Mouse (Mus musculus): ENCODE results near the gene Lrrc20.
A peak's percentile ranks its signal among the peaks of the same experiment; 100 is the strongest.

Lrrc20 gene

DNA sequence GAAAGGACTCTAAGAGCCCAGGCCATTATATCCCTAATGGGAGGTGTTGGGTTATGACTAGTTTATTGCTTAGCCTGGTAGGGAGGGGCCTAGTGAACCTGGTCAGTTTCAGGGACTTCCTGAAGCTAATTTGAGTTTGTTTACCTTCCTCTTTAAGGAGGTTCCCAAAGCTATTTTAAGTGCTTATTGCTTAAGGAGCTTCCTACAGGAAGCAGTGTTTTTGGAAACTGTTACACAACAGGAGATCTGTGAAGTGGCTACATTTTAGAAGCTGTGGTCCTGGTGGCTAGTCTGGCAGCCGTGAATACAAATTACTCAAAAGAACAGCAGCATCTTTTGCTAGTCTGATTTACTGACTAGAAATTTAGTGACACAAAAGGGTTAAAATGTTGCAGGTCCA, 1.3 kb upstream of the Lrrc20 start:
- DNase-seq (ENCODE audit: low read depth), result no peak

DNA sequence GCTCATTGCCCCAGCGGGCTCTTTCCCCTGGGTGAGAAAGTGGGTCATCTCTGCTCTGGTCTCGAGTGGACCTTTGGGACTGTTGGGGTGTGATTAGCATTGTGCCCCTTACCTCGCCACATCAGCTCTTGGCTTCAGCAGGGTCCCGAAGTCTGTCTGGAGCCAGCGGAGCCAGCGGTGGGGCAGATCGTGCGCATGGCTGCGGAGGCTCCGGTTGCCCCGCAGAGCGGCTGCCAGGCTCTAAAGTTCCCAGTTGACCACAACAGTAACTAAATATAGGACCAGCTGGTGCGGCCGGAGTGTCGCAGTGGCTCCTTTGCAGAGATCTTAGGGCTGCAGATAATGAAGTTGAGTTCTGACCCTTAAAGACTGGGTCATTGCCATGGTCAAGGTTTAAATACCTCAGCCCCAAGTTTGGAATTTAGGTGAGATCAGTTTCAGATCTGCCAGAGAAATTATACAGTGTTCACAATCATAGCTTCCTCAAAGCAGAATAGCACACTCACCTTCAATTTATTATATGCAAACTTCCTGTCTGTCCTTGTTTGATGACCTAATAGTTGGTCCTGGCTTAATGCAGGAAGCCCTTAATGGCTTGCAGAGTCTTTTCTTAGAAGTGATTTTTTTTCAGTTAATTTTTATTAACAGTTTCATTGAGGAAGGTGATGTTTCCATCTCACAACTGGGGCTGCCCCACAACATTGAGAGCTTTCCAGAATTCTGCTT, 1.0 kb downstream of the Lrrc20 start:
- DNase-seq (ENCODE audit: low read depth), result no peak

GRCm38 (mm10) chr10:61479461-61479860, 3.9 kb downstream of the Lrrc20 start:
- no peak for DNase-seq (ENCODE audit: low read depth)

DNA sequence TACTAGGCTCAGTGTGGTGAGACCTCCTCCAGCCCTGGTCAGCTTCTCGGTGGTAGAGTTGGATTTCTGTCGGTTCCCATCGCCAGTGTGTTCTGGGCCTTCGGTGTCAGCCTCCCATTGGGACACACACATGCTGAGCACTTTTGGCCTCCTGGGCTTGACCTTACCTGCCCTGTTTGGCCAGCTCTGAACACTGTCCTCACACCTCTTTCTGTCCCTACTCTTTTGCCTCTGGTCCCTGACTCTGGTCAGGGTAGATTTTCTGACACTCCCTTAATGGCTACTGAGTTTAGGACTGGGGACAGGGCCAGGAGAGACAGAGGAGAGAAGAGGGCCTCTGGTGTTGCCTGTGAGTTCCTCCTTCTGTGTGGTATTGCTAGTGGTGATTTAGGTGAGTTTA, 4.3 kb downstream of the Lrrc20 start:
- DNase-seq (ENCODE audit: low read depth), result no peak

DNA sequence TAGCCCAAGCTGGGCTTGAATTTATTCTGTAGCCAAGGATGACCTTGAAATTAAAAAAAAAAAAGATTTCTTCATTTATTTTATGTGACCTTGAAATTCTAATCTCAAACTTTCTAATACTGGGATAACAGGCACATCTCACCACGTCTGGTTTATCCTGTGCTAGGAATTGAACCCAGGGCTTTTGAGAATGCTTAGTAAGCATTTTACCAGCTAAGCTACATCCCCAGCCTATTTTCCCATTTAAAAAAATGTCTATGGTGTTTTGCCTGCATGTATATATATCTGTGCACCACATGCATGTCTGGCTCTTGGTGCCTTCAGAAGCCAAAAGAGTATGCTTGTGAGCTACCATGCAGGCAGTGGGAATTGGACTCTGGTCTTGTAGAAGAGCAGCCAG, 4.9 kb downstream of the Lrrc20 start:
- DNase-seq (ENCODE audit: low read depth), result no peak

DNA sequence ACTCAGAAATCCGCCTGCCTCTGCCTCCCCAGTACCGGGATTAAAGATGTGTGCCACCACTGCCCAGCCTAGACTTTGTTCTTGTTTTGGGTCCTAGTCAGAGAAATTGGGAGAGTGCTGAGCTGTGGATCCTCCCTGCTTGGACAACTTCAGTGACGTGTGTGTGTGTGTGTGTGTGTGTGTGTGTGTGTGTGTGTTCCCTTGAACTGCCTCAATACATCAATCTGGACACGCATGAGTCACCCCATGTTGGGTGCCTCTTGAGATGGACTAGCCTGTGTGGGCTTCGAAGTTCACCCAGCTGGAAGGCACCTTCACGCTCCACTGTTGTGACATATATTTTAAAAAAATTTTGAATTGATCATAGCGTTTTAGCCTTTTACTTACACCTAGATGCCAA, 7.2 kb downstream of the Lrrc20 start:
- no peak for DNase-seq (ENCODE audit: low read depth)

GRCm38 (mm10) chr10:61484801-61485200, 9.2 kb downstream of the Lrrc20 start:
- no peak for DNase-seq (ENCODE audit: low read depth)

DNA sequence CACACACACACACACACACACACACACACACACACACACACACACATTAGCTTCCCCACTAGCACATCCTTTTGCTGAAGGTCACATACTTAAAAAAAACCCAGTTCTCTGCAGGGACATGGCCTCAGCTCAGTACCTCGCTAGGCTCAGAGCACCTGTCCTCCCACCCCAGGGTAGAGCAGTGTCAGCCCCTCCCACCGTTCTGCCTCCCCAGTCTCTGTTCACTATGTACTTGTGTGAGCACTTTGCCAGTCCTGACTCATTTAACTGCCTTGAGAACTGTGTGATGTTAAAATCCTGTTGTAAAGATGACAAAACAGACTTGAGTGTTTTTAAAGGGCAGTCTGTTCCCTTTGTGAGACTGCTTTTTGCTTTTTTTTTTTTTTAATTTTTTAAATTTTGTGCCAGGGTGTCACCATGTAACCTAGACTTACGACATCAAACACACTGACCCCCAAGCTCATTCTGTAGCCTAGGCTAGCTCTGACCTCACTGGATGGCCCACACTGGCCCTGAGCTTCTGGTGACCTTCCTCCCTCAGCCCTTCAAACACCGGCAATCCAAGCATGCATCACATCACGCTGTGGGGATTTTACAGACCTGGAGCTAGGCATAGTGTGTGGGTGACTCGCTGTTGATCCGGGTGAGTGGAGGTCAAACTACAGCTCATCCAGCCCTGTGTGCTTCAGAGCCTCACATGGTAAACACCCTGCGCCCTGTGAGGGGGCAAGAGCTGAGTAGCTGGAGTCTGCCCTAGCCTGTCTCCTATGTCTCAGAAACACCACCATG, 11.1 kb downstream of the Lrrc20 start:
- no peak for DNase-seq (ENCODE audit: low read depth)

DNA sequence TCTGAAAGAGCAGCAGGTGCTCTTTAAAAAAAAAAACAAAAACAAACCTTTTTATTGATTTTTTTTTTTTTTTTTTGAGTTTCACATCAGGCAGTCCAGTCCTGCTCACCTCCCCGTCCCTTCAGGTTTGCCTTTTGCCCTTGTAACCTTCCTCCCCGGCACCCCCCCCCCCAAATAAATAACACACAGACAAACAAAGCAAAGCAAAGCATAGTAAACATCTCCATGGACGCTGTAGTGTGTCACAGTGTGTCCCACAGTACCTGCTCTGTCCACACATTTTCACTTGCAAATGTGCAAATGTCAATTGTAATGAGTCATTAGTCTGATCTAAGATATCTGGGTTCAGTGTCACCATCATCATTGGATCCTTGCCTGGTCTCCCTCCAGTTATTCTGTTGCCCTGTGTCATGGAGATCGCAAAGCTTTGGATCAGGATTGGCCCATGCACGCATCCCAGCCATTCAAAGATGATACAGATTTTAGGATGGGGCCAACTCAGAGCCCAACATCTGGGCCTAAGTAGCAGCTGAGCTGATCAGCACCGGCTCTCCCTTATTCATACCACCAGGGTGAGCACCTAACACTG, 13.0 kb downstream of the Lrrc20 start:
- DNase-seq (ENCODE audit: low read depth), result no peak

DNA sequence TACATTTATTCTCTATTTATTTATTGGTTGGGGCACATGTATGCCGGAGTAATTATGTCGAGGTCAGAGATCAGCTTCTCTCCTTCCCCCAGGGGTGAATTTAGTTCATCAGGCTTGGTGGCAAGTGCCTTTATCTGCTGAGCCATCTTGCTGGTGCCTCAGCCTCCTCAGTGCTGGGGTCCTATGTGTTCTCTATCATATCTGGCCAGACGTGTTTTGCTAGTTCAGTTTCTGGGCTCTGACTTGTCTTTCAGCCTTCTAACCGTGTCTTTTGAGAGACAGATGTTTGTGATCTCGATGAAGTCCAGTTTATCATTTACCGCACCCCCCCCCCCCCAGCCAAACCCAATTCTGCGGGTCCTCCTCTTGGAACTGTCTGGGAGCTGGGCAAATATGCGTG, 16.0 kb downstream of the Lrrc20 start:
- DNase-seq (ENCODE audit: low read depth), result peak; percentile 75

DNA sequence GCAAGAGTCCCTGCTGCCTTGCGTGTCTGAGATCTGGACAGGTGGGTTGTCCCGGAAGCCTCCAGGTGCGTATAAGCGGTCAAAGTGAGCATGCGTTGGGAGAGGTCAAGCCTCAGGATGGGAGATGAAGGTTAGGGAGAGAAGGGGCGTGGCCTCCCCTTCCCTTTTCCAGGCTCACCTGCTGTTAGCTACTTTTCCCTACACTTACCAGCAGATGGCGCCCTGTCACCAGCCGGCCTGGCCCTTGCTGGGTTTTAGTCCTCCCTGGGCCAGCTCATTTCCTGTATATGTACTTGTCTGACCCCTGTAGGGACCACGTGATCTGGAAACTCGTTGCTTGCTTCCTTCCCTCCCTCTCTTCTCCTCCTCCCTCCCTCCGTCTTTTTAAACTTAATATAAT, 16.4 kb downstream of the Lrrc20 start:
- peak; percentile 77 for DNase-seq (ENCODE audit: low read depth)

- no peak for DNase-seq (ENCODE audit: low read depth)
Observed at GRCm38 (mm10) chr10:61495461-61495860, 19.9 kb downstream of the Lrrc20 start.

- DNase-seq (ENCODE audit: low read depth), result no peak
Observed at GRCm38 (mm10) chr10:61496231-61496630, 20.6 kb downstream of the Lrrc20 start.

DNA sequence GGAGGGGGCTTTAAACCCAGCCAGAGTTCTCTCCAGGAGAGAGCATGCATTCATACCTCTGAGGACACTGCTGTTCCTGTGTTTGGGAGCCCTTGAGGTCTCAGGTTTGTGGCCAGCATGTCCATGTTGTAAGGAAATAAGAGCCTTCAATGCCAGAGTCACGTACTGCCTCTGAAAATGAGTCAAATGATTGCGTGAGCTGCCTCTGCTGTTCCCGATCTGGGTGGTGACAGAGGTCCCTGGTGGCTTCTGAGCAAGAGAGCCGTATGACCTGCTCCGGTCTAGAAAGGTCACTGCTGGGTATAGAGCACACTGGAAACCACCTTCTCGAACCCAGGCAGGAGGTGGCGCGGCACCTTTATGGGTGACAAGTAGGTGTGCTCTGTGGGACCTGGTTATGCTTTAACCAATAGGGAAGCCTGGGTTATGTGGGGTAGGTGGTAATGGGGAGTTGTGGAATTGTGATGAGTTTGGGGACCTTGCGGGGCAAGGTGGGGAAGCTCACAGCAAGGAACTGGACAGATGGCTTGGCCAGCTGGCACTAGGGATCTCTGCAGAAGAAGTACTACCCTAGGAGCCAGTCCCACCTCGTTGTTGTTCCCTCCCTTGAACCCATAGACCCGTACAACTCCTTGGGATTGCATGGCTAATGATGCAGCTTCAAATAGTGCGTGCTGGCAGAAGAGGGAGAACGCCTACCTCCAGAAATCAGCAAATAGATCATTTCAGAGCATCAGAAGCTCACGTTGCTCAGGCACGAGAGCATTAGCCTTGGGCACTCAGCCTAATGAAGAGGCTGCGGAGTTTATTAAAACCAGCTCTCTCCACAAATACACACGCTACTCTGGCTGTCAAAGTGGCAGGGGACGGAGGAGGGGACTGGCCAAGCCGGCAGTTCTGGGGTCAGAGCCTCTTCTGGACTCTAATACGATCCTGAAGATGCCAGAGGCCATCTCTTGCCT, 24.2 kb downstream of the Lrrc20 start:
- no peak for DNase-seq (ENCODE audit: low read depth)

DNA sequence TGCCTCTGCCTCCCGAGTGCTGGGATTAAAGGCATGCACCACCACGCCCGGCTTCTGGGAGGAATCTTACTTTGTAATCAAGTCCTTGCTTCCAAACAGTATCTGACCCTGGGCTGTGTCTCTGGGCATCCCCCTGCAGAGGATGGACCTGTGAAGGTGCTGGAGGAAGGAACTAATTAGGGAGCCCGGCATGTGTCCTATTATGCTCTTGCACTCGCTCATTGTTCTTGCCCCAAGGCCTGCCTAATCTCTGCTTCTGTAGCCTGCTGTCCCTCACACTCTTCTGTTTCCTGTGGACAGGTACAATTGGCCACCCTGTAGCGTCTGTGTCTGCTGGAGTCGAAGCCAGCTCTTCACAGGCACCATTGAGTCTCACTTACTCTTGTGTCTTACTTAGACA, 25.2 kb downstream of the Lrrc20 start:
- DNase-seq (ENCODE audit: low read depth), result no peak

- no peak for DNase-seq (ENCODE audit: low read depth)
Observed at GRCm38 (mm10) chr10:61504073-61504472, 28.5 kb downstream of the Lrrc20 start.

DNA sequence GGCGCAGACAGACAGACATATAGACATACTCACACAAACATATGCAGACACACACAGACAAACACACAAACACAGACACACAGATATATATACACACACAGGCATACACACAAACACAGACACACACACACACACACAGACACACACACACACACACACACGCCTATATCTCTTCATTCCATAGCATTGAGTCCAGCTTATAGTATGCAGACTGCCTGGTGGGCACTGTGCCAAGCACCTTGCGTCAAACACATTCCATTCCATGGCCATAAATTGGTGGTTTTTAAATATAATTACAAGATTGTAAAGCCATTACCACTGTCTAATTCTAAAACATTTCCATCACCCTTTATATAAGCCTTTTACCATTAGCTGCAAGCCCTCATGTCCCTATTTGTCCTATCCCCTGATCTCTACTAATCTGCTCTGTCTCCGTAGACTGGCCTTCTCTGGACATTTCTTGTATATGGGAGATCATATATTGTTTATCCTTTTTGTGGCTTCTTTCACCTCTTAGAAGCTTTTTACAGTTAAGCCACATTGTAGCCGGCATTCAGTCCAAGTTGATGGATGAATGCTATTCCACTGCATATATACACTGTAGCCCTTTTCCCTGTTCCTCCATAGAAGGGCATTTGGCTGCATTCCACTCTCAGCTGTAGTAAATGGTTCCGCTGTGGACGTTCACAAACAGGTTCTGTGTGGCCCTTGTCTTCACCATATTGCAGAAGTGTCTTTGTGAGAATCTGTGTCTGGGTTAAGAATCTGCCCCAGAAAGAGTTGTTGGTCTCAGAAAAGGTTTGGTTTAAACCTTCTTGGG, 31.0 kb downstream of the Lrrc20 start:
- no peak for DNase-seq (ENCODE audit: low read depth)

GRCm38 (mm10) chr10:61509873-61510272, 34.3 kb downstream of the Lrrc20 start:
- DNase-seq (ENCODE audit: low read depth), result no peak

DNA sequence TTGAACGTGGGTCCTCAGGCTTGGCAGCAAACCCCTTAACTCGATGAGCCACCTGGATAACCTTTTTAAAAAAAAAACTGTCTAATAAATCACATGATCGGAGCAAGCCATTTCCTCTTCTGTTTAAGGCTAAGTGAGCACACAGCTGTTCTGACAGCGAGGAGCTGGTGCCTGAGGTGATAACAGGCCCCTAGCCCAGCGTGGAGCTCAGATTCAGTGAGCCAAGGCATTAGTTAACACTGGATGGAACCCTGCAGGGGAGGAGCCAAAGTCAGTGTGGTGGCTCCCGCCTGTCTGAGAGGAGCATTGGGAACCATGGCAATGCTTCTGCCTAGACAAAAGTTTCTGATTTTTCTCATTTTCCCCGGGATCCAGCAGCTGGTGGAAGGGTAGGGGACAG, 35.2 kb downstream of the Lrrc20 start:
- DNase-seq (ENCODE audit: low read depth), result no peak

DNA sequence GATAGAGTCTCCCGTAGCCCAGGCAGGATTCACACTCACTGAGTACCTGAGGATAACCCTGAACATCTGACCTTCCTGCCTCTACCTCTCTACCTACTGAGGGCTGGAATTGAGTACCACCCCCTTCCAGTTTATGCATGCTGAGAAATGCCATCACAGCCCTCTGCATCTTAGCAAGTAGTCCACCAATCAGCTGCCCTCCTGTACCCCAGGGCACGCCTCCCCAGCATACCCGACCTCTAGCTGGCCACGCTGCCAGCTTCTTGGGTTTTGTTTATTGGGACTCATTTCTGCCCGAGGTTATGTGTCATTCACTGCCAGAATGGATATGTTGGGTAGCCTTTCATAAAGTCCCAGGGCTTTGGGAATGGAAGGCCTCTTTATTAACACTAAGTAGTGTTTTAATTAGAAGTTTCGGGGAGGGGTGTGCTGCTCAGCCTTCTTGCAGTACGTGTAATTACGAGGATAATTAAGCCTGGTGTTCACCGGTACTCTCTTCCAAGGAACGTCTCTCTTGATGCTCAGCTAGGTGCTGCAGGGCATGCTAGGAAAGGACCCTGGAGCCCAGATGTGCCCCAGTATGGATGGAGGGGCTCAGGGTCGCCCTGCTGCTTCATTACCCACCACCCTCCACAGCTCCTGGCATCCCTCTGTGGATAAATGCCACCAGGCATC, 36.8 kb downstream of the Lrrc20 start:
- DNase-seq (ENCODE audit: low read depth), result no peak

DNA sequence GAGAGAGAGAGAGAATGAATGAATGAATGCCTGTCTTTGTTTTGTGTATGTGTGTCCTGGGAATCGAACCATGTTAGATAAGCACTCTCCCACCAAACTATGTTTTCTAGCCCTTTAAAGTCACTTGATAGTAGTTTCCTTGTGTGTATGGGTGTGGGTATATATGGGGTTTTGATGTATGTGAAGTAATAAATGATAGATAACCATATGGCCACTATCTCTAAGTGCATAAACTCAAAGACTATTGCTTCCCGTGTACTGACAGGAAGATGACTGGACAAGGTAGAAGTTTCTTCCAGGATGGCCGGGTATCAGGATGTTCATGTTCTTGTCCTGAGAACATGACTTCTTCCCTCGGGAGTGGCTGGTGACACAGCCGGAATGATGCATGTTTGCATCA, 41.3 kb downstream of the Lrrc20 start:
- peak; percentile 39 for DNase-seq (ENCODE audit: low read depth)

Data from c-Kit-positive CD71-positive TER-119-negative erythroid progenitor cells, embryonic 14.5 days (primary cell).